Mouse (Mus musculus) CH12.LX (cell line): ENCODE data around the gene Scin. TPM values are rescaled to one million over a fixed set of nuclear protein-coding genes. Genes with fewer than 3 reads are reported as not detected.

Experiments
- DNase-seq: peaks from one replicate; pipeline ENCODE4 v3.0.0-alpha.2; 2013; ENCODE audit errors: extremely low read depth
- H3K27ac ChIP-seq: 2 replicates; pipeline ENCODE4 v1.5.1; 2012; ENCODE audit warnings: low read depth, mild to moderate bottlenecking, control low read depth, moderate library complexity; ENCODE audit not compliant: insufficient read depth
- H3K27me3 ChIP-seq: replicated peaks from 2 replicates; pipeline ENCODE3; 2012; ENCODE audit warnings: inconsistent platforms
- H3K36me3 ChIP-seq, 2 experiments: replicated peaks in 1 of 2; 2 replicates each; pipeline versions ENCODE3 to v1.6.1; 2012; ENCODE audit warnings: inconsistent platforms in 1 of 2, low read length in 1 of 2, mild to moderate bottlenecking in 1 of 2, mixed read lengths in 1 of 2, moderate library complexity in 1 of 2; ENCODE audit not compliant: control insufficient read depth in 1 of 2, insufficient read depth in 1 of 2
- H3K4me1 ChIP-seq, 2 experiments: 2 replicates each; pipeline ENCODE4 v1.6.1; 2012; ENCODE audit warnings: inconsistent platforms in 1 of 2, moderate library complexity in 1 of 2; ENCODE audit not compliant: insufficient read depth in 2 of 2, control insufficient read depth in 1 of 2
- H3K4me2 ChIP-seq: 2 replicates; pipeline ENCODE4 v1.6.1; 2012; ENCODE audit warnings: low read depth, mild to moderate bottlenecking, control low read depth; ENCODE audit not compliant: poor library complexity, insufficient read depth, severe bottlenecking
- H3K4me3 ChIP-seq, 3 experiments: fragments of 150-350 bp in 1 of 3; sonication (generic) in 1 of 3; replicated peaks in 1 of 3; 2 replicates each; pipeline versions ENCODE3 to v1.5.1; 2011 to 2012; ENCODE audit warnings: low read depth in 2 of 3, low read length in 2 of 3, mild to moderate bottlenecking in 2 of 3, moderate library complexity in 2 of 3, control low read depth in 1 of 3, improper control_type of control experiment in 1 of 3, inconsistent platforms in 1 of 3, mixed read lengths in 1 of 3; ENCODE audit not compliant: poor library complexity in 1 of 3
- H3K79me2 ChIP-seq: replicated peaks from 2 replicates; pipeline ENCODE4 v1.6.1; 2012; ENCODE audit warnings: mild to moderate bottlenecking, moderate library complexity; ENCODE audit not compliant: control insufficient read depth, poor library complexity, insufficient read depth, severe bottlenecking; ENCODE audit errors: extremely low read depth
- H3K9ac ChIP-seq: 2 replicates; pipeline ENCODE4 v1.6.1; 2012; ENCODE audit warnings: low read depth, mild to moderate bottlenecking, control low read depth, moderate library complexity; ENCODE audit not compliant: insufficient read depth
- H3K9me3 ChIP-seq: replicated peaks from 2 replicates; pipeline ENCODE3; 2012; ENCODE audit warnings: low read length, inconsistent platforms, mixed read lengths
- BHLHE40 ChIP-seq: IDR thresholded peaks from 2 replicates; pipeline ENCODE4 v1.6.1; 2011; ENCODE audit warnings: mild to moderate bottlenecking, low read depth, low read length, improper control_type of control experiment
- CTCF ChIP-seq, 2 experiments: IDR thresholded peaks in 1 of 2; conservative IDR thresholded peaks in 1 of 2; 2 replicates each; pipeline ENCODE4 v1.5.1; 2011 to 2012; ENCODE audit warnings: low read depth in 2 of 2, low read length in 2 of 2, improper control_type of control experiment in 1 of 2, inconsistent platforms in 1 of 2, mild to moderate bottlenecking in 1 of 2, moderate library complexity in 1 of 2
- E2F4 ChIP-seq: IDR thresholded peaks from 2 replicates; pipeline ENCODE4 v1.6.1; 2011; ENCODE audit warnings: low read depth, low read length, improper control_type of control experiment; ENCODE audit not compliant: insufficient replicate concordance
- ELF1 ChIP-seq: IDR thresholded peaks from 2 replicates; pipeline ENCODE4 v1.6.1; 2014; ENCODE audit warnings: low read depth, mild to moderate bottlenecking, inconsistent platforms, low read length, improper control_type of control experiment
- EP300 ChIP-seq: IDR thresholded peaks from 2 replicates; pipeline ENCODE4 v1.6.1; 2011; ENCODE audit warnings: low read length, improper control_type of control experiment
- ETS1 ChIP-seq: conservative IDR thresholded peaks from 2 replicates; pipeline ENCODE4 v1.6.1; 2012; ENCODE audit warnings: low read depth, mild to moderate bottlenecking, inconsistent platforms, low read length, improper control_type of control experiment, moderate library complexity
- GABPA ChIP-seq: IDR thresholded peaks from 2 replicates; pipeline ENCODE4 v1.6.1; 2012; ENCODE audit warnings: low read depth, low read length, improper control_type of control experiment, inconsistent platforms; ENCODE audit not compliant: insufficient replicate concordance
- IRF4 ChIP-seq: IDR thresholded peaks from 2 replicates; pipeline ENCODE4 v1.6.1; 2014; ENCODE audit warnings: low read depth, mild to moderate bottlenecking, inconsistent platforms, low read length, improper control_type of control experiment
- JUN ChIP-seq: IDR thresholded peaks from 2 replicates; pipeline ENCODE4 v1.6.1; 2011; ENCODE audit warnings: low read depth, mild to moderate bottlenecking, low read length, improper control_type of control experiment, moderate library complexity; ENCODE audit not compliant: insufficient read depth
- MAX ChIP-seq: IDR thresholded peaks from 2 replicates; pipeline ENCODE4 v1.6.1; 2011; ENCODE audit warnings: low read length, improper control_type of control experiment
- MEF2A ChIP-seq: IDR thresholded peaks from 2 replicates; pipeline ENCODE4 v1.6.1; 2014; ENCODE audit warnings: low read depth, mild to moderate bottlenecking, inconsistent platforms, low read length, improper control_type of control experiment, borderline replicate concordance
- MXI1 ChIP-seq: IDR thresholded peaks from 2 replicates; pipeline ENCODE4 v1.6.1; 2011; ENCODE audit warnings: mild to moderate bottlenecking, low read depth, low read length, improper control_type of control experiment
- NRF1 ChIP-seq: IDR thresholded peaks from 2 replicates; pipeline ENCODE4 v1.6.1; 2014; ENCODE audit warnings: low read depth, mild to moderate bottlenecking, inconsistent platforms, low read length, improper control_type of control experiment, moderate library complexity
- POLR2A ChIP-seq: IDR thresholded peaks from 2 replicates; pipeline ENCODE4 v1.6.1; 2011; ENCODE audit warnings: low read depth, mild to moderate bottlenecking, improper control_type of control experiment, low read length
- POLR2AphosphoS2 ChIP-seq: IDR thresholded peaks from 2 replicates; pipeline ENCODE4 v1.6.1; 2011; ENCODE audit warnings: low read depth, low read length, improper control_type of control experiment
- RAD21 ChIP-seq: IDR thresholded peaks from 2 replicates; pipeline ENCODE4 v1.6.1; 2011; ENCODE audit warnings: low read depth, mild to moderate bottlenecking, low read length, improper control_type of control experiment, moderate library complexity
- SIN3A ChIP-seq: IDR thresholded peaks from 2 replicates; pipeline ENCODE4 v1.6.1; 2012; ENCODE audit warnings: low read length, improper control_type of control experiment, inconsistent platforms
- SMC3 ChIP-seq: IDR thresholded peaks from 2 replicates; pipeline ENCODE4 v1.6.1; 2011; ENCODE audit warnings: low read depth, low read length, improper control_type of control experiment
- TCF12 ChIP-seq: IDR thresholded peaks from 2 replicates; pipeline ENCODE4 v1.6.1; 2014; ENCODE audit warnings: low read depth, mild to moderate bottlenecking, inconsistent platforms, low read length, improper control_type of control experiment
- USF1 ChIP-seq: IDR thresholded peaks from 2 replicates; pipeline ENCODE4 v1.6.1; 2014; ENCODE audit warnings: low read depth, mild to moderate bottlenecking, inconsistent platforms, low read length, improper control_type of control experiment
- ZC3H11A ChIP-seq: IDR thresholded peaks from 2 replicates; pipeline ENCODE4 v1.6.1; 2012; ENCODE audit warnings: low read depth, mild to moderate bottlenecking, inconsistent platforms, low read length, improper control_type of control experiment
- ZKSCAN1 ChIP-seq: IDR thresholded peaks from 2 replicates; pipeline ENCODE4 v1.6.1; 2012; ENCODE audit warnings: low read depth, inconsistent platforms, low read length, improper control_type of control experiment, borderline replicate concordance
- ZNF384 ChIP-seq: IDR thresholded peaks from 2 replicates; pipeline ENCODE4 v1.6.1; 2012; ENCODE audit warnings: low read depth, low read length, improper control_type of control experiment, inconsistent platforms
- dilution Hi-C: fragments of 300-500 bp; cut with MboI; formaldehyde crosslinking; loops from 2 replicates; pipeline ENCODE4 v1.14.3; 2020; ENCODE audit warnings: low sequenced_read_pairs; ENCODE audit not compliant: extremely low pct_unique_long_range_greater_than_20kb, extremely low pct_ligation_motif_present
- in situ Hi-C: fragments of 300-500 bp; cut with MboI; formaldehyde crosslinking; loops from 3 replicates; pipeline ENCODE4 v1.14.3; 2019; ENCODE audit warnings: low sequenced_read_pairs, low pct_ligation_motif_present, low pct_unique_long_range_greater_than_20kb, mixed read lengths
- polyA plus RNA-seq: library from polyadenylated mRNA; unstranded; fragments of >175 nt; gene quantifications from 2 replicates; pipeline ENCODE4 v1.2.1, GENCODE M21; 2012; ENCODE audit warnings: low read depth; ENCODE audit not compliant: insufficient read length
- total RNA-seq, 2 experiments: library from RNA; depleted of rRNA; stranded (reverse); fragments of 300-350 nt in 1 of 2; fragments of >200 nt in 1 of 2; gene quantifications; 2 replicates each; pipeline ENCODE4 v1.2.3; 2012 to 2014

The Scin gene
- total and polyA plus RNA-seq, 3 experiments: not detected

GRCm38 (mm10) chr12:40040067-40040466 lies 94.0 kb downstream of the Scin start:
- DNase-seq: peak; percentile 92
- Histone ChIP-seq H3K27me3 (no peaks in the 10 kb centered on the region), H3K9ac (no peak overlapping the region), H3K4me3 (no peak overlapping the region), H3K36me3 (no peaks in the 10 kb centered on the region), H3K4me2 (no peak overlapping the region), H3K9me3 (no peaks in the 10 kb centered on the region), H3K79me2 (peaks cover 16% of the 10 kb centered on the region), H3K4me1 (peaks cover 2 to 13% of the 10 kb centered on the region in 2 experiments; a peak in 2 of 4 replicates), H3K27ac (no peak overlapping the region)
- in situ Hi-C loops: loop anchor here (5.0 kb wide), 1 partner anchor 528 kb away; no protein-coding TSS in a partner anchor
- dilution Hi-C loops: no loop called here
- TF ChIP-seq CTCF (conservative IDR thresholded peaks at IDR 0.05 in 1 of 2, IDR thresholded peaks at IDR 0.05 in 1 of 2; ENCODE audit: low read depth in 2 of 2, low read length in 2 of 2): peak; percentile 22 to 84; a peak in 2 of 4 replicates
- TF ChIP-seq JUN: no peak
- no peak for TF ChIP-seq POLR2AphosphoS2
- TF ChIP-seq ETS1: peak; percentile 76
- TF ChIP-seq SIN3A: peak; percentile 48; the same call in 1 of the 2 replicates
- peak; percentile 94 for TF ChIP-seq RAD21
- TF ChIP-seq ZC3H11A: peak; percentile 77
- TF ChIP-seq BHLHE40: peak; percentile 74
- peak; percentile 88 for TF ChIP-seq EP300
- TF ChIP-seq E2F4: 0 out of 2 replicates have a peak, but pooled peaks have one; percentile 55
- TF ChIP-seq SMC3: peak; percentile 91
- TF ChIP-seq TCF12: 0 out of 2 replicates have a peak, but pooled peaks have one; percentile 37
- peak; percentile 97 for TF ChIP-seq IRF4
- TF ChIP-seq GABPA: no peak
- TF ChIP-seq ZNF384: no peak
- peak; percentile 48; the same call in 1 of the 2 replicates for TF ChIP-seq MEF2A

- Histone ChIP-seq H3K27ac (peak within 1 kb of the TSS; percentile 74), H3K4me2 (peak within 1 kb of the TSS; percentile 98), H3K79me2 (peaks cover 28% of the 10 kb centered on the region), H3K4me3 (peak within 1 kb of the TSS; percentile 80 to 94 (median 80)), H3K27me3 (no peaks in the 10 kb centered on the region), H3K4me1 (peaks cover 2 to 13% of the 10 kb centered on the region in 2 experiments; a peak in 2 of 4 replicates), H3K36me3 (peaks cover 0 to 2% of the 10 kb centered on the region in 2 experiments), H3K9me3 (no peaks in the 10 kb centered on the region), H3K9ac (peak within 1 kb of the TSS; percentile 68)
- in situ Hi-C loops: loop anchor here (5.0 kb wide), 1 partner anchor 376 kb away; no protein-coding TSS in a partner anchor
- DNase-seq: peak; percentile 77
- TF ChIP-seq ZNF384 (no peak), ZKSCAN1 (no peak), ELF1 (peak; percentile 33; the same call in 1 of the 2 replicates), USF1 (peak; percentile 7; the same call in 1 of the 2 replicates), MXI1 (peak; percentile 70; the same call in 1 of the 2 replicates), CTCF (conservative IDR thresholded peaks at IDR 0.05 in 1 of 2, IDR thresholded peaks at IDR 0.05 in 1 of 2; ENCODE audit: low read depth in 2 of 2, low read length in 2 of 2) (no peak), POLR2A (peak; percentile 33; the same call in 1 of the 2 replicates), MAX (no peak), POLR2AphosphoS2 (no peak), ZC3H11A (no peak), BHLHE40 (peak; percentile 98), SIN3A (peak; percentile 10; the same call in 1 of the 2 replicates), NRF1 (peak; percentile 60), IRF4 (peak; percentile 37), RAD21 (no peak), TCF12 (peak; percentile 45; the same call in 1 of the 2 replicates)
- dilution Hi-C loops: no loop called here
Measured at GRCm38 (mm10) chr12:40037876-40038463, 96.1 kb downstream of the Scin start, which contains the start of gene Arl4a. Arl4a (minus strand) TSS chr12:40038025.
